Mouse (Mus musculus): ENCODE data around the gene P2ry6. TPM values are rescaled to one million over a fixed set of nuclear protein-coding genes. Genes with fewer than 3 reads are reported as not detected.

The P2ry6 gene
- polyA plus RNA-seq, 1 experiment from 2014 or later, result 9.9 TPM

GRCm38 (mm10) chr7:101002274-101002673 lies 27.8 kb upstream of the P2ry6 start:
- Histone ChIP-seq H3K4me1 (peaks cover 38% of the 10 kb centered on the region), H3K9me3 (no peaks in the 10 kb centered on the region), H3K9ac (no peak overlapping the region), H3K4me3 (no peak overlapping the region), H3K4me2 (no peak overlapping the region), H3K27me3 (no peaks in the 10 kb centered on the region), H3K27ac (no peak overlapping the region), H3K36me3 (0 out of 2 replicates have a peak, but pooled peaks cover 4% of the 10 kb centered on the region)
- ATAC-seq (ENCODE audit: borderline replicate concordance, extremely low read depth, low FRiP score, low TSS enrichment), result no peak
- WGBS, result 64% methylated on average over 6 of the region's 6 CpGs

GRCm38 (mm10) chr7:100999623-101000022 lies 25.2 kb upstream of the P2ry6 start:
- no peak for ATAC-seq (ENCODE audit: borderline replicate concordance, extremely low read depth, low FRiP score, low TSS enrichment)
- H3K9ac ChIP-seq, result no peak overlapping the region
- 0 out of 2 replicates have a peak, but pooled peaks cover 4% of the 10 kb centered on the region for H3K36me3 ChIP-seq
- no peaks in the 10 kb centered on the region for H3K9me3 ChIP-seq
- WGBS, result 79% methylated on average over 5 of the region's 5 CpGs
- H3K4me3 ChIP-seq, result no peak overlapping the region
- H3K4me1 ChIP-seq, result peaks cover 17% of the 10 kb centered on the region
- no peak overlapping the region for H3K27ac ChIP-seq
- H3K4me2 ChIP-seq, result no peak overlapping the region
- H3K27me3 ChIP-seq, result no peaks in the 10 kb centered on the region

- H3K9me3 ChIP-seq, result no peaks in the 10 kb centered on the region
- WGBS, result 82% methylated on average over 24 of the region's 24 CpGs
- H3K27ac ChIP-seq, result no peak overlapping the region
- no peak overlapping the region for H3K4me3 ChIP-seq
- no peak overlapping the region for H3K9ac ChIP-seq
- ATAC-seq (ENCODE audit: borderline replicate concordance, extremely low read depth, low FRiP score, low TSS enrichment), result no peak
- peaks cover 11% of the 10 kb centered on the region for H3K4me1 ChIP-seq
- no peak overlapping the region for H3K4me2 ChIP-seq
- no peaks in the 10 kb centered on the region for H3K27me3 ChIP-seq
- 0 out of 2 replicates have a peak, but pooled peaks cover 4% of the 10 kb centered on the region for H3K36me3 ChIP-seq
These were observed 24.1 kb upstream of the P2ry6 start for GRCm38 (mm10) chr7:100998578-100998960.

GRCm38 (mm10) chr7:100997951-100998577 lies 23.6 kb upstream of the P2ry6 start:
- Histone ChIP-seq H3K4me1 (peaks cover 11% of the 10 kb centered on the region), H3K9ac (no peak overlapping the region), H3K4me2 (no peak overlapping the region), H3K4me3 (no peak overlapping the region), H3K27me3 (no peaks in the 10 kb centered on the region), H3K36me3 (0 out of 2 replicates have a peak, but pooled peaks cover 4% of the 10 kb centered on the region), H3K27ac (no peak overlapping the region), H3K9me3 (no peaks in the 10 kb centered on the region)
- WGBS, result 83% methylated on average over 31 of the region's 31 CpGs
- no peak for ATAC-seq (ENCODE audit: borderline replicate concordance, extremely low read depth, low FRiP score, low TSS enrichment)

GRCm38 (mm10) chr7:100997215-100997614 lies 22.8 kb upstream of the P2ry6 start:
- Histone ChIP-seq H3K27ac (no peak overlapping the region), H3K36me3 (0 out of 2 replicates have a peak, but pooled peaks cover 4% of the 10 kb centered on the region), H3K4me1 (peaks cover 8% of the 10 kb centered on the region), H3K4me3 (no peak overlapping the region), H3K4me2 (no peak overlapping the region), H3K27me3 (no peaks in the 10 kb centered on the region), H3K9me3 (no peaks in the 10 kb centered on the region), H3K9ac (no peak overlapping the region)
- 73% methylated on average over 1 of the region's 1 CpGs for WGBS
- no peak for ATAC-seq (ENCODE audit: borderline replicate concordance, extremely low read depth, low FRiP score, low TSS enrichment)

- Histone ChIP-seq H3K36me3 (0 out of 2 replicates have a peak, but pooled peaks cover 4% of the 10 kb centered on the region), H3K27ac (no peak overlapping the region), H3K27me3 (no peaks in the 10 kb centered on the region), H3K4me1 (peaks cover 11% of the 10 kb centered on the region), H3K9me3 (no peaks in the 10 kb centered on the region), H3K4me3 (no peak overlapping the region), H3K4me2 (no peak overlapping the region), H3K9ac (no peak overlapping the region)
- ATAC-seq (ENCODE audit: borderline replicate concordance, extremely low read depth, low FRiP score, low TSS enrichment), result no peak
- WGBS, result 80% methylated on average over 3 of the region's 3 CpGs
These were observed 21.5 kb upstream of the P2ry6 start for GRCm38 (mm10) chr7:100995951-100996350.

- Histone ChIP-seq H3K4me1 (peaks cover 16% of the 10 kb centered on the region), H3K9ac (no peak overlapping the region), H3K4me2 (no peak overlapping the region), H3K36me3 (0 out of 2 replicates have a peak, but pooled peaks cover 4% of the 10 kb centered on the region), H3K27me3 (no peaks in the 10 kb centered on the region), H3K4me3 (no peak overlapping the region), H3K27ac (no peak overlapping the region), H3K9me3 (no peaks in the 10 kb centered on the region)
- no peak for ATAC-seq (ENCODE audit: borderline replicate concordance, extremely low read depth, low FRiP score, low TSS enrichment)
- 81% methylated on average over 7 of the region's 7 CpGs for WGBS
These were observed 20.9 kb upstream of the P2ry6 start for GRCm38 (mm10) chr7:100995260-100995864.

GRCm38 (mm10) chr7:100993166-100993565 lies 18.7 kb upstream of the P2ry6 start:
- 69% methylated on average over 4 of the region's 4 CpGs for WGBS
- no peak overlapping the region for H3K4me2 ChIP-seq
- no peaks in the 10 kb centered on the region for H3K27me3 ChIP-seq
- no peak overlapping the region for H3K4me3 ChIP-seq
- no peak overlapping the region for H3K9ac ChIP-seq
- H3K4me1 ChIP-seq, result peaks cover 23% of the 10 kb centered on the region
- no peak overlapping the region for H3K27ac ChIP-seq
- H3K9me3 ChIP-seq, result no peaks in the 10 kb centered on the region
- H3K36me3 ChIP-seq, result 0 out of 2 replicates have a peak, but pooled peaks cover under 1% of the 10 kb centered on the region
- no peak for ATAC-seq (ENCODE audit: borderline replicate concordance, extremely low read depth, low FRiP score, low TSS enrichment)

GRCm38 (mm10) chr7:100991972-100992371 lies 17.5 kb upstream of the P2ry6 start:
- no peaks in the 10 kb centered on the region for H3K9me3 ChIP-seq
- H3K4me3 ChIP-seq, result no peak overlapping the region
- no peaks in the 10 kb centered on the region for H3K27me3 ChIP-seq
- no peak overlapping the region for H3K27ac ChIP-seq
- H3K4me2 ChIP-seq, result no peak overlapping the region
- no peak overlapping the region for H3K9ac ChIP-seq
- H3K36me3 ChIP-seq, result no peaks in the 10 kb centered on the region
- ATAC-seq (ENCODE audit: borderline replicate concordance, extremely low read depth, low FRiP score, low TSS enrichment), result no peak
- peaks cover 30% of the 10 kb centered on the region for H3K4me1 ChIP-seq
- WGBS, result 85% methylated on average over 3 of the region's 3 CpGs

- H3K4me1 ChIP-seq, result peaks cover 34% of the 10 kb centered on the region
- H3K27me3 ChIP-seq, result no peaks in the 10 kb centered on the region
- 45% methylated on average over 9 of the region's 9 CpGs for WGBS
- H3K36me3 ChIP-seq, result no peaks in the 10 kb centered on the region
- H3K4me3 ChIP-seq, result no peak overlapping the region
- H3K9me3 ChIP-seq, result no peaks in the 10 kb centered on the region
- no peak overlapping the region for H3K9ac ChIP-seq
- no peak overlapping the region for H3K4me2 ChIP-seq
- H3K27ac ChIP-seq, result peak overlapping the region; percentile 50
- ATAC-seq (ENCODE audit: borderline replicate concordance, extremely low read depth, low FRiP score, low TSS enrichment), result no peak
These were observed 16.3 kb upstream of the P2ry6 start for GRCm38 (mm10) chr7:100990636-100991311.

- Histone ChIP-seq H3K4me1 (peaks cover 41% of the 10 kb centered on the region), H3K9ac (no peak overlapping the region), H3K36me3 (no peaks in the 10 kb centered on the region), H3K4me2 (no peak overlapping the region), H3K27me3 (no peaks in the 10 kb centered on the region), H3K27ac (peak overlapping the region; percentile 31), H3K9me3 (no peaks in the 10 kb centered on the region), H3K4me3 (no peak overlapping the region)
- peak; percentile 75 for ATAC-seq (ENCODE audit: borderline replicate concordance, extremely low read depth, low FRiP score, low TSS enrichment)
- 4% methylated on average over 9 of the region's 9 CpGs for WGBS
These were observed 13.6 kb upstream of the P2ry6 start for GRCm38 (mm10) chr7:100988092-100988491.
